Mouse (Mus musculus) G1E (cell line): Measurements from ENCODE around the gene Rhot1.

Source experiments
- CTCF ChIP-seq: IDR thresholded peaks from 2 replicates; pipeline ENCODE4 v1.5.1; 2012; ENCODE audit warnings: low read depth, low read length, inconsistent platforms, mixed read lengths
- GATA1 ChIP-seq: IDR thresholded peaks from 2 replicates; pipeline ENCODE4 v1.6.1; 2012; ENCODE audit warnings: borderline replicate concordance, low read length, inconsistent platforms, mixed read lengths
- GATA2 ChIP-seq: IDR thresholded peaks from 2 replicates; pipeline ENCODE4 v1.6.1; 2012; ENCODE audit warnings: low read depth, low read length, inconsistent platforms, borderline replicate concordance

GRCm38 (mm10) chr11:80171884-80172283 lies 36.9 kb upstream of the Rhot1 start:
- TF ChIP-seq CTCF: no peak
- no peak for TF ChIP-seq GATA2
- TF ChIP-seq GATA1: no peak
